Mouse (Mus musculus): ENCODE measurements at regions not wholly inside any gene's neighbourhood (a gene's known extent, or its start where the extent isn't known, plus 50 kb on each side); places are given as distances from the start of the nearest gene placed in this dataset.

- no peak for TF ChIP-seq CTCF (IDR thresholded peaks at IDR 0.05; ENCODE audit: low read depth)
- no peak for DNase-seq
- 56% methylated on average over 5 of the region's 5 CpGs for WGBS
Observed at GRCm38 (mm10) chr16:75249170-75249569, 336.7 kb downstream of the Lipi start.

GRCm38 (mm10) chr16:75240383-75240782 is 345.5 kb downstream of the Lipi start:
- no peaks in the 10 kb centered on the region for H3K4me1 ChIP-seq (ENCODE audit: insufficient read depth)
- no peak overlapping the region for H3K9ac ChIP-seq
- H3K36me3 ChIP-seq (ENCODE audit: insufficient read depth): no peaks in the 10 kb centered on the region
- no peak overlapping the region for H3K4me2 ChIP-seq
- 71% methylated on average over 2 of the region's 2 CpGs for WGBS
- no peak for ATAC-seq (ENCODE audit: insufficient read depth)
- no peaks in the 10 kb centered on the region for H3K27me3 ChIP-seq (ENCODE audit: insufficient read depth, low read length)
- no peak for TF ChIP-seq CTCF (IDR thresholded peaks at IDR 0.05; ENCODE audit: low read depth)
- no peak overlapping the region for H3K27ac ChIP-seq (ENCODE audit: low read depth)
- H3K4me3 ChIP-seq (ENCODE audit: low read depth, low read length): no peak overlapping the region
- no peaks in the 10 kb centered on the region for H3K9me3 ChIP-seq (ENCODE audit: low read depth, low read length)
- no peak for DNase-seq

More at GRCm38 (mm10) chr16:75249170-75249569, 336.7 kb downstream of the Lipi start:
- no peaks in the 10 kb centered on the region for H3K4me1 ChIP-seq (ENCODE audit: insufficient read depth)
- H3K27ac ChIP-seq (ENCODE audit: low read depth): no peak overlapping the region
- no peaks in the 10 kb centered on the region for H3K36me3 ChIP-seq (ENCODE audit: insufficient read depth)
- H3K9me3 ChIP-seq (ENCODE audit: low read depth, low read length): no peaks in the 10 kb centered on the region
- H3K4me3 ChIP-seq (ENCODE audit: low read depth, low read length): no peak overlapping the region
- H3K4me2 ChIP-seq: no peak overlapping the region
- no peak overlapping the region for H3K9ac ChIP-seq
- ATAC-seq (ENCODE audit: insufficient read depth): no peak
- H3K27me3 ChIP-seq (ENCODE audit: insufficient read depth, low read length): no peaks in the 10 kb centered on the region

GRCm38 (mm10) chr16:75232133-75232532 is 353.7 kb downstream of the Lipi start:
- H3K4me2 ChIP-seq: no peak overlapping the region
- DNase-seq (no peak), ATAC-seq (ENCODE audit: insufficient read depth) (no peak)
- WGBS: 79% methylated on average over 1 of the region's 1 CpGs
- no peaks in the 10 kb centered on the region for H3K36me3 ChIP-seq (ENCODE audit: insufficient read depth)
- no peaks in the 10 kb centered on the region for H3K27me3 ChIP-seq (ENCODE audit: insufficient read depth, low read length)
- H3K27ac ChIP-seq (ENCODE audit: low read depth): no peak overlapping the region
- H3K9ac ChIP-seq: no peak overlapping the region
- no peak for TF ChIP-seq CTCF (IDR thresholded peaks at IDR 0.05; ENCODE audit: low read depth)
- no peaks in the 10 kb centered on the region for H3K9me3 ChIP-seq (ENCODE audit: low read depth, low read length)
- no peak overlapping the region for H3K4me3 ChIP-seq (ENCODE audit: low read depth, low read length)
- H3K4me1 ChIP-seq (ENCODE audit: insufficient read depth): no peaks in the 10 kb centered on the region

- ATAC-seq (ENCODE audit: insufficient read depth) (no peak), DNase-seq (peak; percentile 5)
- Histone ChIP-seq H3K27me3 (ENCODE audit: insufficient read depth, low read length) (no peaks in the 10 kb centered on the region), H3K9me3 (ENCODE audit: low read depth, low read length) (no peaks in the 10 kb centered on the region), H3K4me3 (ENCODE audit: low read depth, low read length) (no peak overlapping the region), H3K36me3 (ENCODE audit: insufficient read depth) (no peaks in the 10 kb centered on the region), H3K27ac (ENCODE audit: low read depth) (no peak overlapping the region), H3K9ac (no peak overlapping the region), H3K4me1 (ENCODE audit: insufficient read depth) (no peaks in the 10 kb centered on the region), H3K4me2 (no peak overlapping the region)
- WGBS: 68% methylated on average over 2 of the region's 2 CpGs
- peak; percentile 27; the same call in 1 of the 2 replicates for TF ChIP-seq CTCF (IDR thresholded peaks at IDR 0.05; ENCODE audit: low read depth)
Observed at GRCm38 (mm10) chr16:75193404-75193803, 392.5 kb downstream of the Lipi start.

- no peaks in the 10 kb centered on the region for H3K27me3 ChIP-seq (ENCODE audit: insufficient read depth, low read length)
- H3K9ac ChIP-seq: no peak overlapping the region
- no peak overlapping the region for H3K4me3 ChIP-seq (ENCODE audit: low read depth, low read length)
- H3K36me3 ChIP-seq (ENCODE audit: insufficient read depth): no peaks in the 10 kb centered on the region
- no peaks in the 10 kb centered on the region for H3K4me1 ChIP-seq (ENCODE audit: insufficient read depth)
- WGBS: 91% methylated on average over 6 of the region's 6 CpGs
- DNase-seq (no peak), ATAC-seq (ENCODE audit: insufficient read depth) (no peak)
- no peak overlapping the region for H3K27ac ChIP-seq (ENCODE audit: low read depth)
- no peak for TF ChIP-seq CTCF (IDR thresholded peaks at IDR 0.05; ENCODE audit: low read depth)
- no peaks in the 10 kb centered on the region for H3K9me3 ChIP-seq (ENCODE audit: low read depth, low read length)
- H3K4me2 ChIP-seq: no peak overlapping the region
Observed at GRCm38 (mm10) chr16:75190316-75190715, 395.5 kb downstream of the Lipi start.

- no peak overlapping the region for H3K4me2 ChIP-seq
- no peaks in the 10 kb centered on the region for H3K9me3 ChIP-seq (ENCODE audit: low read depth, low read length)
- ATAC-seq (ENCODE audit: insufficient read depth): no peak
- WGBS: 90% methylated on average over 1 of the region's 1 CpGs
- no peaks in the 10 kb centered on the region for H3K27me3 ChIP-seq (ENCODE audit: insufficient read depth, low read length)
- H3K4me1 ChIP-seq (ENCODE audit: insufficient read depth): no peaks in the 10 kb centered on the region
- no peak for DNase-seq
- no peaks in the 10 kb centered on the region for H3K36me3 ChIP-seq (ENCODE audit: insufficient read depth)
- H3K9ac ChIP-seq: no peak overlapping the region
- TF ChIP-seq CTCF (IDR thresholded peaks at IDR 0.05; ENCODE audit: low read depth): no peak
- H3K27ac ChIP-seq (ENCODE audit: low read depth): no peak overlapping the region
- H3K4me3 ChIP-seq (ENCODE audit: low read depth, low read length): no peak overlapping the region
Observed at GRCm38 (mm10) chr16:75166040-75166439, 419.8 kb downstream of the Lipi start.

GRCm38 (mm10) chr16:75164969-75165726 is 420.7 kb downstream of the Lipi start:
- no peak for TF ChIP-seq CTCF (IDR thresholded peaks at IDR 0.05; ENCODE audit: low read depth)
- Histone ChIP-seq H3K4me2 (no peak overlapping the region), H3K4me1 (ENCODE audit: insufficient read depth) (no peaks in the 10 kb centered on the region), H3K9me3 (ENCODE audit: low read depth, low read length) (no peaks in the 10 kb centered on the region), H3K27ac (ENCODE audit: low read depth) (no peak overlapping the region), H3K4me3 (ENCODE audit: low read depth, low read length) (no peak overlapping the region), H3K27me3 (ENCODE audit: insufficient read depth, low read length) (no peaks in the 10 kb centered on the region), H3K36me3 (ENCODE audit: insufficient read depth) (no peaks in the 10 kb centered on the region), H3K9ac (no peak overlapping the region)
- ATAC-seq (ENCODE audit: insufficient read depth) (no peak), DNase-seq (no peak)
- 76% methylated on average over 6 of the region's 6 CpGs for WGBS

Measured in lung, embryonic 14.5 days (tissue).